Mouse (Mus musculus): ENCODE results near the gene Gper1. TPM values are rescaled to one million over a fixed set of nuclear protein-coding genes. Genes with fewer than 3 reads are reported as not detected.

Gper1 gene
- total RNA-seq, 2 experiments from 2014 or later = 1.7 to 2.0 TPM

- intact Hi-C loops (cut with DNase I) = no loop called here
- no peak for DNase-seq
These were observed 17.5 kb downstream of the Gper1 start for GRCm38 (mm10) chr5:139440451-139440850.

- DNase-seq = no peak
- intact Hi-C loops (cut with DNase I) = no loop called here
These were observed 18.2 kb downstream of the Gper1 start for GRCm38 (mm10) chr5:139440926-139441725.

- DNase-seq = no peak
- intact Hi-C loops (cut with DNase I) = no loop called here
These were observed 18.7 kb downstream of the Gper1 start for GRCm38 (mm10) chr5:139441726-139442018.

DNA sequence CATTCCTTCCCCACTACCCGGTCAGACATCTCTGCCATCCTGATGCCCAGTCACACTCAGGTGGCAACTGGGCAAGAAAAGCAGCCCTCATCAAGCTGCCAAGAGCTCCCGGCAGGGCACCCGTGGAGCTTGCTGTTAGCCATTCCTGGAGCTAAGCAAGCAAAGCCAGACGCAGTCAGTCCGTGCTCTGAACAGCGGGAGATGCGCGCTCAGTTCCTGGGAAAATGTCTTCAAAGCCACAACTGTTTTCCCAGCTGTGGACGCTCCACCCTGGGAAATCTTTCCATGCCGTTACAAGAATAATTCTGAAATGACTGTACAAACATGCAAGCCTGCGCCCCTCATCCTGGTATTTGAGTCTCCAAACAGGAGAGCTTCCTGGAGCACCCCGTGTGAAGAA, 19.5 kb downstream of the Gper1 start:
- DNase-seq = no peak
- intact Hi-C loops (cut with DNase I) = no loop called here

DNA sequence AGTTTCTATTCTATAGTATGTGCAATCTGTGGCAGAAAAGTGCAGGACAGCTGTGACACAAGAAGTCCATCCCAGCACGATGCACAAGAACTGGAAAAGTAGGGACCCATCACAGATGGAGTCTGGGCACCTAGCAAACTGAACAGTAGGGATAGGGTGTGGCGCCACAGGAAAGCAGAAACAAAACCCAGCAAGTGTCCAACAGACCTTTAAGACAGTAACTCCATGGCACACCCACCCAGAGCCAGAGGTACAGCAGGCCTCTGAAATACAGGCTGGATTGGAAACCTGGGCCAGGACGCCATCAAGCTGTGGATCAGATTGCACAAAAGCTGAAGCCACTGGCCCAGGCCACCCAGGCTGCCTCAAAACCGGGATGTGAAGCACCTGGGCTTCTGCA, 20.0 kb downstream of the Gper1 start:
- no peak for DNase-seq
- intact Hi-C loops (cut with DNase I) = no loop called here

DNA sequence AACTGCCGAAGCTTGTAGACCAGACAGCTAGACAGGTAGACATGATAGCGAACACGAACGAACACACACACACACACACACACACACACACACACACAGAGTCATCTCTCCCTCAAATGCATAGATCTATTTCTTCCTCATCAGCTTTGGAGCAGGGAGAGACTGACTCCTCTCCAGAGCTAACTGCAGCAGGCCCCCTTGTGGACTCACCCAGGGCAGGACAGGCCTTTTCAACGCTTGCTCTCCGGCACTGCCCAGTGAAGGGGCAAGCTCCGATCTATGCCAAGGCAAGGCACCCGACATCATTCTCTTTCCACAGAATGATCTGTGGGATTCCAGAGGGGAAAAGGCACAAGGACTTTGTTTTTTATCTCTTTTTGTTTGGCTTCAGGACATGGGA, 22.3 kb downstream of the Gper1 start:
- intact Hi-C loops (cut with DNase I) = loop anchor here (5.0 kb wide), 2 partner anchors 33 to 83 kb away; no protein-coding TSS in a partner anchor

DNA sequence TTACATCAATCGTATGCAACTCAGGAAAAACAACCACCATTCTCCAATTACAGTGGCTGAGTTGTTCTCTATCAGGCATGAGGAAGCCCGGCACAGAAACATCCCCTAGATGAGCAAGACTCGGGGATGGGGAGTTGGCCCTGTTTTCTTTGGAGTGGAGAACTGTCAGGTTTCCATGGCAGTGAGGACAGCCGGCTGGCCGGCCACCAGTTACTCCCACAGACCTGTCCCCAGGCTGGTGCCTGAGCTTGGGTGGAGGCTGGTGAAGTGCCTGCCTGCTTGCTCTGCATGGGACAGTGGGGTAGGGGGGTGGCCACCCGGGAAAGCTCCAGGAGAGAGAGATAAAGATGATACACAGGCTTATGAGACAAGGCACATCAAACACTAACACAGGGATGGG, 25.1 kb downstream of the Gper1 start:
- no peak for DNase-seq
- intact Hi-C loops (cut with DNase I) = loop anchor here (5.0 kb wide), 2 partner anchors 36 to 86 kb away; no protein-coding TSS in a partner anchor

More for the DNA sequence above, 22.3 kb downstream of the Gper1 start:
- no peak for DNase-seq

GRCm38 (mm10) chr5:139449161-139449791, 26.3 kb downstream of the Gper1 start:
- intact Hi-C loops (cut with DNase I) = loop anchor here (5.0 kb wide), 2 partner anchors 37 to 87 kb away; no protein-coding TSS in a partner anchor
- DNase-seq = no peak

- DNase-seq = no peak
- intact Hi-C loops (cut with DNase I) = loop anchor here (5.0 kb wide), 2 partner anchors 38 to 88 kb away; no protein-coding TSS in a partner anchor
These were observed 27.0 kb downstream of the Gper1 start for GRCm38 (mm10) chr5:139449926-139450325.

DNA sequence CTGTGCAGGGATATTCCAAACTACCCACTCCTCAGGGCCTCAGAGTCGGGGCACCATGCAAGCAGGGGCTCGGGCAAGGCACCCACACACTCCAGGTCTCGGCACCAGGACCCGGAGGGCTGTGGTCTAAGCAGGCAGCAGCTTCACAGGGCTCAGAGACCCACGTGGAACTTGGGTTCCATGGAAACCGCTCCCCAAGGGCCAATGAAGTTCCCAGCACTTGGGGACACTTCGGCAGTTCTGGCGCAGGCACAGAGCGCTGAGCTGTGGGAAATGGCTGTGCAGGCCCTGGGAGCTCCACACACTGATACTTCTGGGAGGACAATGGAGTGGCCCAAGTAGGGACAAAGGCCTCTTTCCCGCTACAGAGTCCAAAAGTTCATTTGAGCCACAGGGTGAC, 30.1 kb downstream of the Gper1 start:
- DNase-seq = no peak
- intact Hi-C loops (cut with DNase I) = no loop called here

DNA sequence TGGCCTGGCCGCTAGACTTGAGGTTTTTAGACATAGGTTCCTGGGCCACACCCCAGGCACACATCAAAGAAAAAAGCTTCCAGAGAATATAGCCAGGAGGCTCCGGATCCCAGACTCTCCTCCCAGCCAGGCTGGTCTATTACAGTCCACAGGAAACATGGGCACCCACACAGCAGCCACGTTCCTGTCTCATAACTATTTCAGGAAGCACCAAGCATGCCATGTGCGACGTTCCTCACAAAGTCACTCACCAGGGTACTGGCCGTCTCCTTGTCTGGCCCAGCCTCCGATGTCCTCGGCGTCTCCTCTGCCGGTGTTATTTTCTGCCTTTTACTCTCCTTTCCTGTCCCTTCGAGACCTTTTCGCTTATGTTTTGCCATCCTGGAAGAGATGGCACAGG, 32.2 kb downstream of the Gper1 start:
- no peak for DNase-seq
- intact Hi-C loops (cut with DNase I) = no loop called here

DNA sequence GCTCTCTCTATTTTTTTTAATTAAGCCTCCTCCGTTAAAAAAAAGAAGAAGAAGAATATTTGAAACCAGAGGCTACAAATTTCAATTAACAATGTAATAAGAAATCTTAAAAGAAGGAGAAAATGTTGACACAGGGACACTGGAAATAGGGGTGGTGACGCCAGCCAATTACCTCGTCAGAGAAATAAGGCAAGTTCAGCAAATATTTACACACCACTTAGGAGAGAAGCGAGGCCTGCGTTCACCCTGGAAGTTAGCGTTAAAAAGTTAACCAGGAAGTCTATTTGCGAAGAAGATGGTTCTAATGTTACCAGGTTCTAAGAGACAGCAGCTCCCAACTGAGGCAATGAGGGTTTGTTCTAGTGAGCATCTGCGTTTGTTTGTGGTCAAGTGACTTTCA, 34.3 kb downstream of the Gper1 start:
- intact Hi-C loops (cut with DNase I) = no loop called here
- no peak for DNase-seq

DNA sequence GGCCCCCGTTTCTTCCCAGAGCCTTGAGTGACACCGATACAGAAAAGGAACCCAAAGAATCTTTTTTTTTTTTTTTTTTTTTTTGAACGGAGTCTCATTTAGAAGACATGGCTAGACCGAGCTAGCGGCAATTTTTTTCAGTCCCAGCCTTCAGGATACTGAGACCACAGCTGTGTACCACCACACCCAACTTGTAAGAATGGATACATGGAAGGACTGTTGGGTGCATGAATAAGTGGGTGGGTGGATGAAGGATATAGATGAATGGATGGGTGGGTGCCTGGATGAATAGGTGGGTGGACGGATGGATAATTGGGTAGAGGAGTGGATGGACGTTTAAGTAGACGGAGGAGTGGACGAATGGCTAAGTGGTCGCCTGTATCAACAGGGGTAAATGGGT, 37.0 kb downstream of the Gper1 start:
- DNase-seq = no peak
- intact Hi-C loops (cut with DNase I) = loop anchor here (1.0 to 2.0 kb wide), 3 partner anchors 20 to 51 kb away; partner anchors contain the start of gene Zfand2a

DNA sequence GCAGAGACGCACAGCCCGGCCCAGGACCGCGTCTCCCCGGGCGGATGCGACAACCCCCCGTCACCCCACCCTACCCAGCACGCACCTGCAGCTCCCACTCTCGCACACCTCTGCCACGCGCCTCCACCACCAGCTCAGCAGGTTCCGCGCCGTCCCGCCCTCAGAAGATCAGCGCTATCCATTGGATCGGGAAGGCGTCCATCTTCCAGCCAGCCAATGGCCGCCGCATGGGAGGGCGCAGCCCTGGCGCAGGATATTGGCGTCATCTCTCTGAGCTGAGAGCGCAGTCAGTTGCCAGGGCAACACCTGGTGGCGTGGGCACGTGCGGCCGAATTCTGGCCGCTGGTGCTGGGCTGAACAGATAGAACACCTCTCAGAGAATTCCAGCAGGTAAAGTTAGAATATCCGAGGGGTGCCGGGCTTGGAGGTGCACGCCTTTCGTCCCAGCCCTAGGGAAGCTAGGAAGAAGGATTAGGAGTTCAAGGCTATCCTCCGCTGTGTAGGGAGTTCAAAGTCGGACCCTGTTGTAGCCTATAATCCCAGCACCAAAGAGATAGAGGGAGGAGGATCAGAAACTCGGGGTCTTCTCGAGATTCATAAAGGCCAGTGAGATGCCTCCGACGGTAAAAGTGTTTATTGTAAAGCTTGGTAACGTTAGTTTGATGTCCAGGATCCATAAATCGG, 37.6 kb downstream of the Gper1 start, which contains the start of gene 3110082I17Rik:
Gene 3110082I17Rik (minus strand): TSS at position 144 of the 684 bp plus-strand sequence.
- intact Hi-C loops (cut with DNase I) = loop anchor here (1.0 to 2.0 kb wide), 3 partner anchors 20 to 52 kb away; partner anchors contain the start of gene Zfand2a
- peak; percentile 99 to 100 for DNase-seq

DNA sequence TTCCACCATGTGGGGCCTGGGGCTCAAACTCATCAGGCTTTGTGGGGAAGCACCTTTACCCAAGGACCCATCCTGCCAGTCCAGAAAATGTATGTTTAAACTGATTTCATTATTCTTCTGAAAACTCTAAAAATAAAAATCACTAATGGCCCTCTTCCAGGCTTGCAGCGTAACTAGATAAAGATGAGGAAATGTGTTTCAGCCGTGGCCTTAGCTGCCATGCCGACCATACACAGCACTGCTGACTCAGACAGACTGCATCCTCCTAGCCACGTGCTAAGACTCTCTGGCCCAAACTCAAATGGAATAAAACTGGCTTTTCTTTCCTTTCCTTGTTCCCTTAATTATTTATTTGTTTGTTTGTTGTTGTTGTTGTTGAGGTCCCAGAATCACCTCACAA, 41.9 kb downstream of the Gper1 start:
- intact Hi-C loops (cut with DNase I) = no loop called here

GRCm38 (mm10) chr5:139466373-139466772, 43.4 kb downstream of the Gper1 start:
- intact Hi-C loops (cut with DNase I) = no loop called here

More for the DNA sequence above, 41.9 kb downstream of the Gper1 start:
- DNase-seq = no peak

GRCm38 (mm10) chr5:139466801-139467200, 43.9 kb downstream of the Gper1 start:
- no peak for DNase-seq
- intact Hi-C loops (cut with DNase I) = no loop called here

More at GRCm38 (mm10) chr5:139466373-139466772, 43.4 kb downstream of the Gper1 start:
- DNase-seq = no peak

DNA sequence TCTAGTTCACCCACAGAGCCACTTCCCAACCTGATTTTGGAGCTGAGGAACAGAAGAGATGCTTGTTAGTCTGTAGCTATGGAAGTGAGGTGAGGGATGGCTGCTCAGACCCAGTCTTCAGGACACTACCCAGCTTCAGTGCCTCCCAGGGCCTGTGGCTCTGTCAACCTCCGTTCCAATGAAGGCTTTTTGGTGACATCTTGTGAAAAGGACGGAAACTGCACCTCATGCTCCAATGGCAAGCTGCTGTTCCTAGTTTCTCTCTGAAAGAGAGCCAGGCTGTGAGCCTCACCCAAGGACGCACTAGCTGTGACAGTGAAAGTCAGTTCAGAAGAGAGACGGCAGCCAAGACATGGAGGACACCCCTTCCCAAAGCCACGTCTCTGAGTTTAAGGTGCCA, 45.0 kb downstream of the Gper1 start:
- intact Hi-C loops (cut with DNase I) = loop anchor here (1.0 kb wide), 1 partner anchor 104 kb away; no protein-coding TSS in a partner anchor
- no peak for DNase-seq

DNA sequence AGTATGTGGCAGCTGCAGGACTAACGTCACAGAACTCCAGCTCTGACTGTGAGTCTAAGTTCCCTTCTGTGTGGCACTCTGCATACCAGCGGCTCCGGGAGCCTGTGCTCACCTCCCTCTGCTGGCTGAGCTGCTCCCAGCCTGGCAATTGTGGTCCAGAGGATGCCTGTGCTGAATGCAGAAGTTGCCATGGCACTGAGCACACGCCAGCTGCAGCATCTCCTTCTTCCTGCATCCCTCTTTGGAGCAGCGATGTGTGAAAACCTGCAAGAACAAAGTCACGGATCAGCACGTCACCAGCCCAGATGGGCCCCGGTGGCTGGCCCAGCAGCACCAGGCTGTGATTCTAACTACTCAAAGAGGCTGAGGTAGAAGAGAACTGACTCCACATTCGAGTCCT, 51.8 kb downstream of the Gper1 start:
- no peak for DNase-seq
- intact Hi-C loops (cut with DNase I) = no loop called here
